Mouse (Mus musculus) midbrain, embryonic 12.5 days (tissue): ENCODE results near the gene Brd1. TPM values are rescaled to one million over a fixed set of nuclear protein-coding genes. Genes with fewer than 3 reads are reported as not detected.

Source experiments
- ATAC-seq: fragments of 200-750 bp; cut with Nextera tagmentation; 2 replicates; pipeline ENCODE4 v1.8.0; 2017; ENCODE audit warnings: low read depth, moderate TSS enrichment, moderate library complexity; ENCODE audit not compliant: low FRiP score
- H3K27ac ChIP-seq: fragments of 300-500 bp; sonication (generic); replicated peaks from 2 replicates; pipeline ENCODE4 v1.5.1; 2016; ENCODE audit warnings: mild to moderate bottlenecking
- H3K27me3 ChIP-seq: fragments of 300-500 bp; sonication (generic); 2 replicates; pipeline ENCODE4 v1.6.1; 2016; ENCODE audit warnings: mild to moderate bottlenecking
- H3K36me3 ChIP-seq: fragments of 300-500 bp; sonication (generic); 2 replicates; pipeline ENCODE4 v1.6.1; 2016
- H3K4me1 ChIP-seq: fragments of 300-500 bp; sonication (generic); 2 replicates; pipeline ENCODE4 v1.6.1; 2016
- H3K4me2 ChIP-seq: fragments of 300-500 bp; sonication (generic); replicated peaks from 2 replicates; pipeline ENCODE4 v1.6.1; 2016; ENCODE audit warnings: mild to moderate bottlenecking, moderate library complexity
- H3K4me3 ChIP-seq: fragments of 300-500 bp; sonication (generic); 2 replicates; pipeline ENCODE4 v1.5.1; 2016; ENCODE audit warnings: mild to moderate bottlenecking
- H3K9ac ChIP-seq: fragments of 300-500 bp; sonication (generic); replicated peaks from 2 replicates; pipeline ENCODE4 v1.6.1; 2016; ENCODE audit warnings: mild to moderate bottlenecking, moderate library complexity
- H3K9me3 ChIP-seq: fragments of 300-500 bp; sonication (generic); 2 replicates; pipeline ENCODE4 v1.6.1; 2016; ENCODE audit warnings: mild to moderate bottlenecking
- WGBS: fragments of 180-500 bp; shearing (Covaris S2); methylation state at CpG from one replicate; pipeline ENCODE4 v1.1.7; 2016; 5-methylcytosine and 5-hydroxymethylcytosine counted together
- polyA plus RNA-seq: library from polyadenylated mRNA; unstranded; fragments of >200 nt; fragmentation: Nextera tagmentation; extraction: Ambion mirVana; gene quantifications from 2 replicates; pipeline ENCODE4 v1.2.1, GENCODE M21; 2016

Gene Brd1
- polyA plus RNA-seq, 1 experiment from 2014 or later: 28.8 TPM

DNA sequence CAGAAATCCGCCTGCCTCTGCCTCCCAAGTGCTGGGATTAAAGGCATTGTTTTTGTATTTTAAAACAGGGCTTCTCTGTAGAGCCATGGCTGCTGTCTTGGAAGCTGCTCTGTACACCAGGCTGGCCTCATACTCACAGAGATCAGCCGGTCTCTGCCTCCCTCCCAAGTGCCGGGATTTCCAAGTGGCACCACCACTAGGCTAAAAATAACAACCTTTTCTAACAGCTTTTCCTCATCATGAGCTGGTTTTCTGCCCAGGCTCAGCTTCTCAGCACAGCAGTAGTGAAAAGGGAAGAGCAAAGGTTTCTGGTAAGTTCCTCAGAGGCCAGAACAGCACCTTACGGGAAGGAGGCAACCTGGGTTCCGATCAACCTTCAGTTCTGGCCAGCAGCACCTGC lies 56.5 kb downstream of the Brd1 start:
- no peaks in the 10 kb centered on the region for H3K9me3 ChIP-seq
- WGBS: 89% methylated on average over 5 of the region's 5 CpGs
- ATAC-seq: no peak
- H3K4me1 ChIP-seq: no peaks in the 10 kb centered on the region
- H3K4me3 ChIP-seq: no peak overlapping the region
- H3K4me2 ChIP-seq: no peak overlapping the region
- no peaks in the 10 kb centered on the region for H3K27me3 ChIP-seq
- H3K36me3 ChIP-seq: no peaks in the 10 kb centered on the region
- H3K9ac ChIP-seq: no peak overlapping the region
- no peak overlapping the region for H3K27ac ChIP-seq

DNA sequence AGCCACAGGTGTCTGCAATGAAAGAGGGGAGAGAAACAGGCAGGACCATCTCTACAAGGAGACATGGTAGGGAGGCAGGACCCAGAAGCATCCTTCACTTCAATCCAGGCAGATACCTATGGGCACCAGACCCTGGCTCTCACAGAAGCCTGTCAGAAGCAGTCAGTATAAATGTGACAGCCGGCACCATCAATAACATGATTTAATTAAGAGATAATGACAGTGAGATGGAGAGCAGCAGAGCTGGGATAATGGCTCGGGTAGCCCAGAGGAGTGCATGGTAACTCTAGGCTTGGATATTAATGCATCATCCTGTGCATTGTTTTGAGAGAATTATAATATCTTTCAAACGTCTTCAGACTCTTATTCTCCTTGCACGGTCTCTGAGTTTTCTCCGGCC lies 58.0 kb downstream of the Brd1 start:
- WGBS: 82% methylated on average over 5 of the region's 5 CpGs
- Histone ChIP-seq H3K4me1 (no peaks in the 10 kb centered on the region), H3K4me3 (no peak overlapping the region), H3K9ac (no peak overlapping the region), H3K36me3 (no peaks in the 10 kb centered on the region), H3K27me3 (no peaks in the 10 kb centered on the region), H3K9me3 (no peaks in the 10 kb centered on the region), H3K4me2 (no peak overlapping the region), H3K27ac (no peak overlapping the region)
- no peak for ATAC-seq

DNA sequence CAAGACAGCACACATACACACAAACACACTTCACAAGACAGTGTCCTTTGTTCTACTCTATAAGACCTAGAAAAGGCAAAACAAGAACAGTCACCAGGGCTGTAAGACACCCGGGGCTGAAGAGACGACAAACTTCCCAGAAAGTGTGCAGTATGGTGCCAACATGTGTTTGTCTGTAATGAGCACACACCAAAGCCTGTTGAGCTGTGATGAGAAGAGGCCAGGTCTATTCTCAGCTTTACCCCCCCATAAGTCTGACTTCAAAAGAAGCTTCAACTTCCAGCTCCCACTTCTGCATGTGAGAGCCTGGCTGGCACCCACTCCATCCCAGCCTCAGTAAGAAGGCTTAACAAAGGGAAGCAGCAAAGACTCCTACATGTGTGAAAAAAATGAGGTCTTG lies 65.3 kb downstream of the Brd1 start:
- H3K4me2 ChIP-seq: no peak overlapping the region
- no peaks in the 10 kb centered on the region for H3K36me3 ChIP-seq
- no peak for ATAC-seq
- H3K4me3 ChIP-seq: no peak overlapping the region
- H3K9me3 ChIP-seq: no peaks in the 10 kb centered on the region
- no peak overlapping the region for H3K9ac ChIP-seq
- H3K27me3 ChIP-seq: no peaks in the 10 kb centered on the region
- no peak overlapping the region for H3K27ac ChIP-seq
- 81% methylated on average over 2 of the region's 2 CpGs for WGBS
- H3K4me1 ChIP-seq: no peaks in the 10 kb centered on the region

DNA sequence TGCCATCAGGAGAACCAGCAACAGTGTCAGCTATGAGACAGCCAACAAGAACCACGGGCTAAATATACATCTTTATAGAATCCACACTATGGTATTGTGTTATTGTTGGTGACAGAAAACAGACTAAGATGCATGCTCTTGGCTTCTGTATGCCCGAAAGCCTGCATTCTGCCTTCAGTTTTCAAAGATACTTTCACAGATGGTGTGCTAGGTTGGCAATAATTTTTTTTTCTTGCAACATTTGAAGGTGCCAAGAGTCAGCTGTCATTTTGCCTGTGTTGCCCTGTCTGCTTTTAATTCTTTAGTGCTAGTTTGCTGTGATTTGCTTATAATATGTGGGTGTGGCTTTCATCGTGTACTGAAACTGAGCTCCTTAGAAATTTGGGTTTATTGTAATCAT lies 66.4 kb downstream of the Brd1 start:
- Histone ChIP-seq H3K4me3 (no peak overlapping the region), H3K9ac (no peak overlapping the region), H3K27ac (no peak overlapping the region), H3K4me1 (no peaks in the 10 kb centered on the region), H3K4me2 (no peak overlapping the region), H3K27me3 (peaks cover 10% of the 10 kb centered on the region), H3K9me3 (no peaks in the 10 kb centered on the region), H3K36me3 (no peaks in the 10 kb centered on the region)
- WGBS: 88% methylated on average over 3 of the region's 3 CpGs
- ATAC-seq: no peak

DNA sequence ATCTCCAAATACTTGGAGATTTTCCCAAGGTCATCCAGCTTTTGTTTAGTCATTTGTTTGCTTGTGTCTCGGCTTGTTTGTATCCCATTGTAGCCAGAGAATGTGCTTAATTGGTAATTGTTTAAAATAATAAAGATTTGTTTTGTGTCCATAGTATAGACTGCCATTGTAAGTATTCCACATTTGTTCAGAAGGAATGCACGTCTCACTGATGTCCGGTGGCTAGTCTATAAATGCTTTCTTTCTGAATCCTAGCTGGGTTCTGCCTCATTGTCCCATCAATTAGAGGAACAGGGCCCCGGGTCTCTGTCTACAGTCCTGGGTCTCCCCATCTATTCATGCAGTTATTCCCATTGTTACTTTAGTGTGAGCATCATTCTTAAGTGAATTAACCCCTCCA lies 68.2 kb downstream of the Brd1 start:
- Histone ChIP-seq H3K36me3 (no peaks in the 10 kb centered on the region), H3K9ac (no peak overlapping the region), H3K27ac (no peak overlapping the region), H3K27me3 (peaks cover 15% of the 10 kb centered on the region), H3K4me1 (0 out of 2 replicates have a peak, but pooled peaks cover 5% of the 10 kb centered on the region), H3K9me3 (no peaks in the 10 kb centered on the region), H3K4me2 (no peak overlapping the region), H3K4me3 (no peak overlapping the region)
- 71% methylated on average over 4 of the region's 4 CpGs for WGBS
- ATAC-seq: no peak

DNA sequence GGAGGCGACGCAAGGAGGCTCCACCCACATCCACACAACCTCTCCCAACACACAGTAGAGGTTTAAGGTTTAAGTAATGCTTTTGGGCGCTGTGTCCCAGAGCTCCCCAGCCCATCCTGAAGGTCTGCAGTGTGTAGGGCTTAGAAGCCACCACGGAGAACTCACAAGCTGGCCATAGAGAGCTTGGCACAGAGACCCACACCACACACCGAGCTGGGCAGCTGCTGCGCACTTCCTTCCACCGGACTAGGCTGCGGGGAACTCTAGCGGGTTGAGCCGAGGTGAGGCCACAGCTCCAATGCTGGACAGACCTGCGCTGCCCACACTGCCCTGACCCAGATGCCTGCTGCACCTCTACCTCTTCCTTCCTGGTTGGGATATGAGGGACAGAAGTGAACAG lies 71.0 kb downstream of the Brd1 start:
- no peaks in the 10 kb centered on the region for H3K36me3 ChIP-seq
- 40% methylated on average over 11 of the region's 11 CpGs for WGBS
- H3K9me3 ChIP-seq: no peaks in the 10 kb centered on the region
- H3K9ac ChIP-seq: no peak overlapping the region
- 0 out of 2 replicates have a peak, but pooled peaks cover 5% of the 10 kb centered on the region for H3K4me1 ChIP-seq
- H3K4me2 ChIP-seq: no peak overlapping the region; the same call in 1 of the 2 replicates
- peaks cover 15% of the 10 kb centered on the region for H3K27me3 ChIP-seq
- ATAC-seq: no peak
- no peak overlapping the region for H3K27ac ChIP-seq
- H3K4me3 ChIP-seq: no peak overlapping the region

DNA sequence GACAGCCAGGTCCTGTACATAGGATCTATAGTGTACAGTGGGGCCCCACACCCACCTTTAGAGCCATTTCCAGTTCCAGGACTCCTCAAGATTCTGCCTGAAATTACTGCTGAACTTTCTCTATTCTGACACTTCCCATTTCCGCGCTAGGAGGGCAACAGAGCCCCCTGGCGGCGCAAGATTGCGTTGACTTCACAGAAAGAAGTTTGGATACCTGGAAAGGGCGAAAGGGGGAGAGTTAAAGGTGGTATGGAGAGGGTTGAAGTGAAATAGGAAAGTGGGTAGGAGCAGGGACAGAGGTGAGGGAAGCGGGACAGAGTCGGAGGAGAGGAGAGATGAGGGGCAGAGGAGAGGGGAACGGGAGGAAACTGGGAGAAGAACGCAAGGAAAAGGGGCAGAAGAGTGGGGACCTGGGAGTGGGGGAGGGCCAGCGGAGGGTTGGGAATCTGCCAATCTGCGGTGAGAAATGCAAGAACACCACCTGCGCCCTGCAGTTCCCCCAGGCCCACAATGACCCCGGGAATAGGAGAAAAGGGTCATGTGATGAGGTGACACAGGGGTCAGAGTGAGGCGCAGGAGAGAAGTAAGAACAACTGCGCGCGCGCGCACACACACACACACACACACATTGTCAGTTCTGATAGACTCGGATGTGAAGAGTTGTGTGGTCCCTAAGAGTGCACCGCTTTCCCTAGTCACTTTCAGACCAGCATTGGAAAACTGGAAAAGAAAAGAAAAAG lies 71.8 kb downstream of the Brd1 start:
- 8% methylated on average over 22 of the region's 22 CpGs for WGBS
- Histone ChIP-seq H3K9me3 (no peaks in the 10 kb centered on the region), H3K27ac (no peak overlapping the region), H3K36me3 (no peaks in the 10 kb centered on the region), H3K9ac (no peak overlapping the region), H3K4me2 (peak overlapping the region; percentile 38), H3K4me1 (0 out of 2 replicates have a peak, but pooled peaks cover 5% of the 10 kb centered on the region), H3K4me3 (no peak overlapping the region), H3K27me3 (peaks cover 15% of the 10 kb centered on the region)
- ATAC-seq: no peak

DNA sequence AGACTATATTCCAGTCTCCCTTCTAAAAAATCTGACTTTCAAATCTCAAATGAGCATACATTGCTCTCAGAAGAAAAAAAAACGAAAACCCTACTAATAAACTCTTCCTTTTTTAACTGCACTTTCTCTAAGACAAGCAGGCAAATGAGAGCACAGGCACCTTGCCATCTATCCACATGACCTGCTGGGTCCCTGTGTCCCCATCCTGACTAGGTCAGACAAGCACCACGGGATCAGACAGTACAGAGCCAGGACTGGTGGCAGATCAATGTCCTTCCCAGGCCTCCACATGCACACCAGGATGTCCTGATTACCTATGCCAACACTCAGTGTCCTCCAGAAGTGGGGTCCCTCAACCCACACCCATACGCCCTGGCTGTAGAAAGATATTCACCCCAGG lies 72.4 kb downstream of the Brd1 start:
- 68% methylated on average over 3 of the region's 3 CpGs for WGBS
- 0 out of 2 replicates have a peak, but pooled peaks cover 5% of the 10 kb centered on the region for H3K4me1 ChIP-seq
- H3K9ac ChIP-seq: no peak overlapping the region
- ATAC-seq: no peak
- peaks cover 15% of the 10 kb centered on the region for H3K27me3 ChIP-seq
- H3K36me3 ChIP-seq: no peaks in the 10 kb centered on the region
- no peaks in the 10 kb centered on the region for H3K9me3 ChIP-seq
- no peak overlapping the region for H3K4me2 ChIP-seq
- H3K27ac ChIP-seq: no peak overlapping the region
- no peak overlapping the region for H3K4me3 ChIP-seq

DNA sequence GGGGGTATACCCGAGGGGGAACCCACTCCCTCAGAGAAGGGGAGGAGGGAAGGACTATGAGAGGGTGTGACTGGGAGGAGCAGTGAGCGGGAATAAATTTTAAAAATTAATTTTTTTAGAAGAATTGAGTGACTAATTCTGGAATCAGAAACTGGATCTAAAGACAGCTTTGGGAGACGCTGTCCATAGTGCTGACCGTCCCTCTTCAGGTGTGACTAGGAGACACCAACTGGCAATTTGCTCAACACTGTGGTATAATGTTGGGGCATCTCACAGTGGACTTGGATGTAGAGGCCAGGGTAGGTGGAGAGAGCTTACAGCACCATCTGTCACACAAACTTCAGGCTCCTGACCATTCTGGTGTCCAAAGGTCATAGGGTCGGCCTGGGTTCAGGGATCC lies 82.0 kb downstream of the Brd1 start:
- Histone ChIP-seq H3K4me1 (no peaks in the 10 kb centered on the region), H3K4me3 (no peak overlapping the region), H3K4me2 (no peak overlapping the region), H3K9ac (no peak overlapping the region), H3K36me3 (no peaks in the 10 kb centered on the region), H3K27ac (no peak overlapping the region), H3K27me3 (peaks cover 19% of the 10 kb centered on the region; the same call in 1 of the 2 replicates), H3K9me3 (no peaks in the 10 kb centered on the region)
- WGBS: 61% methylated on average over 5 of the region's 5 CpGs
- no peak for ATAC-seq

DNA sequence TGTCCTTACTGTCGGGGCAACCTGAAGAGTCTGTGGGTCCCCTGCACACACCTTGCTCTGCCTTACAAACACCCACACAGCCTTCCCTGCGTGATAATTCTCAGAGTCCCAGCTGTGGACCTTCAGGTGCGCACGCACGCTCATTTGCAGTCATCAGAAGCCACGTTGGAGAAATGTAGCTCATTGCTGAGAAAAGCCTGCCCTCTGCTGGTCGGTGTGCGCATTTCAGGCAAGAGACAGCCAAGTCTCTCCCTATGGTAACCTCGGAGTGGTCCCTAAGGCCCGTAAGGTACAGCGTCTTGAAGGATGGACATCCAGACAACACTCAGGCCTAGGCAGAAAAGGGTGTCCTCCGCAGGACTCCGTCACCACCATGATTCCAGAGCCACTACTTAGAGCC lies 83.0 kb downstream of the Brd1 start:
- ATAC-seq: peak; percentile 66
- H3K4me1 ChIP-seq: no peaks in the 10 kb centered on the region
- no peaks in the 10 kb centered on the region for H3K9me3 ChIP-seq
- H3K9ac ChIP-seq: no peak overlapping the region
- H3K4me2 ChIP-seq: 0 out of 2 replicates have a peak overlapping the region, but pooled peaks have one; percentile 2
- H3K27ac ChIP-seq: no peak overlapping the region
- 21% methylated on average over 13 of the region's 13 CpGs for WGBS
- H3K27me3 ChIP-seq: peaks cover 19% of the 10 kb centered on the region; the same call in 1 of the 2 replicates
- H3K36me3 ChIP-seq: no peaks in the 10 kb centered on the region
- H3K4me3 ChIP-seq: no peak overlapping the region
